Mouse (Mus musculus) T-cell, adult 66 days (primary cell): ENCODE results near the gene Acr. TPM values are rescaled to one million over a fixed set of nuclear protein-coding genes. Genes with fewer than 3 reads are reported as not detected.

Experiments used
- total RNA-seq, 2 experiments: library from RNA; stranded (reverse); gene quantifications; 3 replicates in 1 of 2; 4 replicates in 1 of 2; pipeline ENCODE4 v1.2.4; 2023

The Acr gene
- not detected for total RNA-seq

GRCm38 (mm10) chr15:89568114-89568513 is at the start of gene Acr:
TSS of gene Acr (plus strand) at chr15:89568326.

GRCm38 (mm10) chr15:89591723-89592455 is 23.8 kb downstream of the Acr start, which contains the start of gene Rabl2:
TSS of gene Rabl2 (minus strand) at chr15:89591923.

Other genes starting within 250 kb of the Acr start
- gene Adm2, start 245.6 kb upstream of the Acr start, total RNA-seq: not detected
- not detected for gene Miox, start 233.9 kb upstream of the Acr start, total RNA-seq
- 10 to 100 TPM; 39.9 to 50.1 TPM for gene Lmf2, start 212.7 kb upstream of the Acr start, total RNA-seq
- 100 to 1,000 TPM; 111 to 131 TPM for gene Ncaph2, start 212.6 kb upstream of the Acr start, total RNA-seq
- 10 to 100 TPM; 23.7 to 25.2 TPM for gene Sco2, start 194.5 kb upstream of the Acr start, total RNA-seq
- gene Tymp, start 191.3 kb upstream of the Acr start, total RNA-seq: under 1 TPM; 0.65 to 0.76 TPM
- gene Odf3b, start 189.0 kb upstream of the Acr start, total RNA-seq: not detected
- under 1 TPM; 0.20 to 0.30 TPM for gene Klhdc7b, start 183.4 kb upstream of the Acr start, total RNA-seq
- not detected for gene Syce3, start 157.8 kb upstream of the Acr start, total RNA-seq
- 1 to 10 TPM; 4.0 to 6.2 TPM for gene Cpt1b, start 142.5 kb upstream of the Acr start, total RNA-seq
- gene C730034F03Rik, start 138.7 kb upstream of the Acr start, total RNA-seq: 10 to 100 TPM in 1 of 2 experiments, 1 to 10 TPM in 1; 8.1 to 10.1 TPM
- under 1 TPM in 1 of 2 experiments, not detected in 1; 0.68 TPM for gene Gm44502, start 138.6 kb upstream of the Acr start, total RNA-seq
- 100 to 1,000 TPM; 150 to 159 TPM for gene Chkb, start 138.4 kb upstream of the Acr start, total RNA-seq
- under 1 TPM in 1 of 2 experiments, not detected in 1; 0.12 TPM for gene Mapk8ip2, start 114.4 kb upstream of the Acr start, total RNA-seq
- gene Arsa, start 90.9 kb upstream of the Acr start, total RNA-seq: 10 to 100 TPM; 13.5 to 15.3 TPM
- 1 to 10 TPM in 1 of 2 experiments, under 1 TPM in 1; 0.86 to 2.1 TPM for gene Shank3, start 68.7 kb upstream of the Acr start, total RNA-seq
- 1 to 10 TPM; 1.0 to 3.3 TPM for gene Rabl2, start 23.6 kb downstream of the Acr start, total RNA-seq